Mouse (Mus musculus) heart, postnatal 4 days (tissue): ENCODE results near the gene Tox2. TPM values are rescaled to one million over a fixed set of nuclear protein-coding genes. Genes with fewer than 3 reads are reported as not detected.

Experiments
- DNase-seq: peaks from one replicate; pipeline ENCODE4 v3.0.0; 2021
- total RNA-seq, 2 experiments: library from RNA; stranded (reverse); gene quantifications; 2 replicates each; pipeline ENCODE4 v1.2.3; 2021

Gene Tox2
- total RNA-seq, 2 experiments from 2014 or later = 4.1 to 5.6 TPM

DNA sequence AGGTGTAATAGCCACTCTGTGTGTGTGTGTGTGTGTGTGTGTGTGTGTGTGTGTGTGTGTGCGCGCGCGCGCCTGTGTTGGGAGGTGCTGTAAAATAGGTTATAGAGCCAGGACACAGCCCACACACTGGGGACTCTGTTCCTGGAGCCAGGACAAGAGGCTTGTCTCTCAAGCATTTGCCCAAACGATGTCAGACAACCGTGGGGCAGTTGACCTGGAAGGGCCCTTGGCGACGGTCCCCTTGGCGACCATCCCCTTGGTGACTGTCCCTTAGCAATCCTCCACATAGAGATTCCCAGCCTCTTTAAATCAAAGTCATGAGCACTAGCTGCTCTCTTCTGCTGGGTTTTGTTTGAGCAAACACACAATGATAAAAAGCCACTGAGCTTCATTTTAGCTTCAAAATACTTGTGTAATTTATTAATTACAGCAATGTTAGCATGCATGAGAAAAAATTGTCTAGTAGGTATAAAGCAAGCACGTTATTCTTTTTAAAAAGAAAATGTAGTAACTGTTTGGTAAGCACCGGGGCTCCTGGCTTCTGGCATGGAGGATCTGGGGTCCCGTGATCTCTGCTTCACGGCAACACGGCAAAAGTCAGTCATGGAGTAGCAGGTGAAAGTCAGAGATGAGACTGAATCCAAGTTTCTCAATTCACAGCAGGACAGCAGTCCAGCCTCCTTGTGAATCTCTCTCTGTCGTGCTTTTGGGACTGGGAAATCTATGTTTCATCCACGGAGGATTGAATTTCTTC, 3.0 kb downstream of the Tox2 start:
- no peak for DNase-seq

DNA sequence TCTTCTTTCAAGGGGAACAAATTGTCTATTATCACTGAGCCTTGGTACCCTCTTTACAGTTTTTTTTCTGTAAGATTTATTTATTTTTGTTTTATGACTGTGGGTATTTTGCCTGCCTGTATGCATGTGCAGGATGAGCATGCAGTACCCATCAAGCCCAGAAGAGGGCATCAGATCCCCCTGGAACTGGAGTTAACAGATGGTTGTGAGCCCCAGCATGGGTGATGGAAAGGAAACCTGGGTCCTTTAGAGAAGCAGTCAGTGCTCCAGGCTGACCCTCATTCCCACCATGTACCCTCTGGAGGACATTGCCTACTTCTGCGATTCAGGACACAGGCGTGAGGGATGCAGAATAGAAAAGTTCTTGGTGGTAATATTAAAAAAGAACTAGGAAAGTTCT, 4.4 kb downstream of the Tox2 start:
- DNase-seq = peak; percentile 37

DNA sequence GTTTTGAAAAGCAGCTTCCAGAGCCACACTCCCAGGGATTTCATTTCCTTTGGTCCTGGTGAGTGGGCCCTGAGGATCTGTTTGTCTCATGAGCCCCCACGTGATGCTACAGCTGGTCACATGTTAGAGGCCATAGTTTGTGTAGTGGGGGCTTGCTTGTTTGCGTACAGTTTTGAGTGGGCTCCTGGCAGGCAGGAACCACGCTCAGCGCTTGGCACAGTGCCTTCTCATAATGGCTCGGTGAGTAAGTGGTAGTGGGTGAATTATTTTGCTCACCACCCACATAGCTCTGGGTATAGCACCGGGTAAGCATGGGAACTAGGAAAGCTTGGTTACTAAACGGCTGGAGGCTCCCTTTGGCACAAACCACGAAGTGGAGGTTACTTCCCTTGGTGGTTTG, 6.2 kb downstream of the Tox2 start:
- DNase-seq = no peak

DNA sequence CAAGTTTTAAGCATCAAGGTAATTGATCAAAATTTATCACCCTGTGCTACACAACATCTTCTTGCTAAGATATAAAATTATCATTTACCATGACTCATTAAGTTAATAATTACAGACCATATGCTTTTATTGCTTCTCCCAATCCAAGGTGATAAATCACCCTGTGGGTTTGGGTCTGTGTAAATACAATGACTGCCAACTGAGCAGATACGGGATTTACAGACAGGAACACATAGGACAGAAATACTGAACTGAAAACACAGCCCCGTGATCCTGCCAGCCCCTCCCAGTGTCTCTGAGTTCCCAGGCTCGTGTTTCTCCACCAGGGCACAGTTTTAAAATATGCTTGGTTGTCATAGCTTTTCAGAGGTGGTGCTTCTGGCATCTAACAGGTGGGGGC, 10.2 kb downstream of the Tox2 start:
- DNase-seq = no peak

DNA sequence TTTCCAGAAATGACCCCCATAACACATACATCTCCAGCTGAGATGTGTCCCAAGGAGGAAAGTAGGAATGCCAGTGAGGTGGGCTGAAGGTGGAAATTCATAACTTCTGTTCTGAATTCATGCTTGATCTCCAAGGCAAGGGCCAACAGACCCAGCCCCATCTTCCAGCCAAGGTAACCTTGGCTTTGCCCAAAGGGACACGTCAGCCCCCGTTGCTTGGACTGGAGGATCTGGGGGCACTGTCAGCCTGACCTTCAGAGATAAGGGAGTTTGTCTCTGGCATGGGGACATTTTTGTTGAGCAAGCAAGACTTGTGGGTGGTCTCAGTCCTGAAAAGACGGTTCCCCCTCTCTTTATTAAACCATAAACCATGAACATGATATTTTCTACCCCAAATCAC, 15.2 kb downstream of the Tox2 start:
- no peak for DNase-seq

DNA sequence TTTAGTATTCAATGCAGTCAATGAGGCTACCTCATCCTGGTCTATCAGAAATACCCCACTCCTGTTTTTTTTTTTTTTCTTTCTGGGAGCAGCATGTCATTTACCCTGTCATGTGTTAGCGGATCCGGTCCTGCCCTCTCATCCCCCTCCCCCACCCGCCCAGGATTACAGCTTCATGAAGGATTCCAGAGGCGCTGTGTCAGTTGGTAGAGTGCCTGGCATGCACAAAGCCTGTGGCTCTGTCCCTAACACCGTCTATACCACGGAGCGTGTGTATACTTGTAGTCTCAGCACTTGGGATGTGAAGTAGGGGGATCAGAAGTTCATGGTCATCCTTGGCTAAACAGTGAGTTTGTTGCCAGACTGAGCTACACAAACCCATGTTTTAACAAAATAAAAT, 15.6 kb downstream of the Tox2 start:
- DNase-seq = no peak

DNA sequence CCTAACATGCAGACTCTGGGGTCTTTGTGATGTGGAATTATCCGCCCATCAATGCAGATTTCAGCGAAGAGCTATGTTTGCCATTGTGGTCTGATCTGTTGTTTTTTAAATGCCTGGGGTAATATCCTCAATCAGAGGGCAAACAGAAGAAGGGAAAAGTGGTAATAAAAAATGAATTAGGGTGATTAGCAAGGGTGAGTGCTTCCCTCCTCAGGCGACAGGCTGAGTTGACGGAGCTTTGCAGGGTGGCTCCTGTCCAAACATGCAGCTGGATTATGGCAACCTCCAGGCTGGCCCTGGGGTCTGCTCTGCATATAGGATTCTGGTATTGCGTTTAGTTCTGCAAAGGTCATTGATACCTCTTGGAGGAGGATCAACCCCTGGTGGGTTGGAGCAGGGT, 16.5 kb downstream of the Tox2 start:
- no peak for DNase-seq

- no peak for DNase-seq
Observed at GRCm38 (mm10) chr2:163220706-163221105, 17.8 kb downstream of the Tox2 start.

DNA sequence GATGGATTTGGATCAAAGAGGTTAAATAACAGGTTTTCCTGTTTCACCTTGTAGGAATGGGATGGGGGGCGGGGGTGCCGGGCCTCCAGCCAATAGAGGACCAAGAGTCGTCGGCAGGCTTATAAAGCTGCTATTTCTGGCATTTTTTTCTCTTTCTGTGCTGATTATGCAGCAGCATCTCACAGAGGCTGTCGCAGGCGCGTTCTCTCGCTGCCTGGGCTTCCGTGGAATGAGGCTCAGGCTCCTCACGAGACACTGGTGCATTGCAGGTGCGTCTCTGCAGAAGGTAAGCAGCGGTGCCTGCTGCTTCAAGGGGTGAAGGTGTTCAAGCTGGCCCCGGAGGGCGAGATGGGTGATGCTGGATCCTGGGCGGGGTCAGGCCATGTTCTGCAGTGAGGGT, 22.4 kb downstream of the Tox2 start:
- DNase-seq = no peak

GRCm38 (mm10) chr2:163229050-163229449, 26.1 kb downstream of the Tox2 start:
- no peak for DNase-seq

DNA sequence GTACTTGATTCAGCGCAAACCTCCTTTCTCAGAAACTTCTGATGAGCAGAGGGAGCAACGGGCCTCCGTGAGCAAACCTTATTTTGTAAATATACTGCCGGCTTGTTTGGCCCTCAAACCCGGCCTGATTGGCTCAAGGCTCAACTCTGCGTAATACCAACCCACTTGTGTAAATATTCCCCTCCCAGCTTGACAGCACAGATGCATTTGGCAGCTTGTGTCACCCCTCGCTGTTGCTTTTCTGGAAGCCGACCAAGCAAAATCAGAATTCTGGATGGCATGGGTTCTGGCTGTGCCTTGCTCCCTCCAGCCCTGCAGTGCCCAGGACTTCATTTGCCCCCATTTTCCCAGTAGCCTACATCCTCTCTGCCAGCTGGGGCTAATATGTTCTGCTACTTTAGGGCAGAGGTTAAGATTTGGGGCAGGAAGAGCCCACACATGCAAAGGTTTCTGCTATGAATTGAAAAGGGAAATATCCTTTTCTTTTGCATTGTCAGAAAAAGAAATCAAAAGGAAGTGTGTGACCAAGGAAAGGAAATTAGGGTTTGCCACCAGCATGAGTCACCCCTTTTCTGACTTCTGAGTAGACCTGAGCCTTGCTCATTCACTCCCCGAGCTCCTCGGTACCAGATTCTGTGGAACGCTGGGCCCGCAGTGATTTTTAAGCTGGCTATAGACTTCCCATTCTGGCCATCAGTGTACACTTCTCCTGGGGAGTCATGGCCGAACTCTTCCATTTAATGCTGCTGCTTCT, 29.0 kb downstream of the Tox2 start:
- DNase-seq = no peak

GRCm38 (mm10) chr2:163233666-163234065, 30.7 kb downstream of the Tox2 start:
- DNase-seq = no peak

- DNase-seq = no peak
Observed at GRCm38 (mm10) chr2:163236057-163236456, 33.1 kb downstream of the Tox2 start.

DNA sequence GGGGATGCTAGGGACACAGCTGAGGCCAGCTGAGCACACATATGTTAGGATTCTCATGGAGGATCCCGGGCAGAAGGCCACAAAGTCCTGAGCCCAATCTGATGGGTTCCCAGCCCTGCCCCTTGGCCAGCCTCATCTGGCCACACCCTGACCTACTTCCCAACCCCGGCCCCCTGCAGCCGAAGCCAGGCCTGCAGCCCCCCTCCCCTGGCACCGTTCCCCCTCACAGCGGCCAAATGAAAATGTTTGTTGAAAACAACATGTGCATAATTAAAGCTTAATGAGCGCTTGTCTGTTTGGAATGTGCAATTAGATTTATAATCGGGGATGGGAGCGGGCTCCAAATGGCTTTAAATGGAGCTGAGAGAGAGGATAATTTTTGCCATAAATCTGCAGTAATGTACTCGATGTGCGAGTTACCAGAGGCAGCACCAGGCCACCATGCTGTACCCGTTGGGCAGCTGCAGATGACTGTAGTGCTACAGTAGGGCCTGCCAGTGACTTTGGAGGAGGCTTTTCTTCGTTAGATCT, 35.1 kb downstream of the Tox2 start:
- DNase-seq = peak; percentile 12

DNA sequence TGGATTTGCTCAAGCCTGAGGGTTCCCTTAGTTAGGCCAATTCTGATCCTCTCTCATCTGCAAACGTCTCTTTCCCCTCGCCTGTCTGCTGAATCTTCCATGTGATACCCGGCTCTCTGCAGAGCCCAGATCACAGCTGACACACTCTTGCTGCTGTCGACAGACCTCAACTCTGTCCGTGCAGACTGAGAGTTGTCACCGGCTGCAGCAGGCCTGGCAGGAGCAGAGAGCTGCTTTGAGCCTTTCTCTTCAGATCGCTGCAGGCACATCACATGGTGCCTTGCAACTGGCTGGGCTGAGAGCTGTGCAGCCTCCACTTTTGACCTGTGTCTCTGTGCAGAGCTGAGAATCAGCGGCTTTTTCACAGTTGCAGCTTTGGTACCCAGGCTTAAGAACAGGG, 37.0 kb downstream of the Tox2 start:
- no peak for DNase-seq

DNA sequence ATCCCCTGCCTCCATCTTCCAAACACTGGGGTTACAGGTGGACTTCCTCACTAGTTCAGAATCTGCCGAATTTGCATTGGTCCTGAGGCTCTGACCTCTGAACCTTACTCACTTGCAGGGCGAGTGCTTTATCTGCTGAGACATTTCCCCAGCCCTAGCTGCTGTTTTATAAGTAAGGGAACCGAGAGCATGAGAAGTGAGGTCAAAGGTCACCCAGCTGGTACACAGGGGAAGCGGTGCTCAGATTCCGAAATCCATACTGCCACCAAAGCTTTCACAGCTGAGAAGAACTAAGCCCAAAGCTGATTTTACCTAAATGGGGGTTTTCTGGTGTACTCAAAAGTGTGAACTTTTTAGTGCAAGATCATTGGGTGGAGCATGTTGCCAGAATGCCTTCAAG, 38.9 kb downstream of the Tox2 start:
- no peak for DNase-seq

- DNase-seq = no peak
Observed at GRCm38 (mm10) chr2:163243917-163244852, 41.3 kb downstream of the Tox2 start.

- no peak for DNase-seq
Observed at GRCm38 (mm10) chr2:163248912-163249311, 46.0 kb downstream of the Tox2 start.

DNA sequence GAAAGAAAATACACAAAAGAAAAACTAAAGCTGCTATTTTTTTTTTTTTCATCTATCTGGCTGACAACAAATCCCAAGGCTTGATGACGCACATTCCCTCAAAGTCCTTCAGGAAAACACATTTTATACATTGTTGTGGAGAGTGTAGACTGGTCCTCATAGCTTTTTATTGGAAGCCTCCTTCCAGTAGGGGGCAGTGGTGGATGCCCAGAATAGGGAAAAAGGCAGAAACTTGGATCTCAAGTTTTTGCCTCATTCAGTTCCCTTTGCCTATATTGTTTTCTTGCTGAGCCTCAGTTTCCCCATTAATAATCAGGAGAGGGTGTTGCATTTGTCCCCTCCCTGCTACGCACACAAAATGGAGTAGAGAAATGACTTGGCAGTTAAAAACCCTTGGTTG, 49.7 kb downstream of the Tox2 start:
- no peak for DNase-seq

GRCm38 (mm10) chr2:163253248-163254099, 50.5 kb downstream of the Tox2 start:
- no peak for DNase-seq

GRCm38 (mm10) chr2:163254228-163254627, 51.3 kb downstream of the Tox2 start:
- no peak for DNase-seq

DNA sequence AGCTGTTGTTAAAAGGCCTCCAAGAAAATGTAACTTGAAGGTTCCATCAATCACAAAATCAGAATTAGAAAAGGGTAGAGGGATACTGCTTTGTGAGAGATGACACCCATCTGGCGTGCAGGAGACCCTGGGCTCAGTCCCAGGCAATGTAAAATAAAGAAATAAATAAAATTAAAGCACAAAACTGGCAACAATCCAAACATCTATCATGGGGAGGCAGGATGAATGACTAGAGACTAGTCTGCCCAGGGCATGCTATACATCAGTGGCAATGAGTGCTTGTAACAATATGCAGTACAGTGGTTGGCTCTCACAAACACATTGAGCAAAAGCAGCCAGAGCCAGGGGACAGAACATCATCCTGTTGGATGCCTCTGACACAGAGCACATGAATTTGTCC, 53.8 kb downstream of the Tox2 start:
- DNase-seq = no peak
